Mouse (Mus musculus): Measurements from ENCODE around the gene Stk31. TPM values are rescaled to one million over a fixed set of nuclear protein-coding genes. Genes with fewer than 3 reads are reported as not detected.

The Stk31 gene
- total RNA-seq, 2 experiments from 2014 or later = 0.16 to 0.23 TPM

Other genes starting within 250 kb of the Stk31 start
- gene Igf2bp3, start 180.6 kb upstream of the Stk31 start, total RNA-seq (2021) = 1 to 10 TPM in 1 of 2 experiments, under 1 TPM in 1; 0.86 to 1.1 TPM
- gene Tra2a, start 131.6 kb upstream of the Stk31 start, total RNA-seq (2021) = 10 to 100 TPM; 15.8 to 18.1 TPM
- gene Ccdc126, start 76.3 kb upstream of the Stk31 start, total RNA-seq (2021) = 1 to 10 TPM; 2.3 to 2.5 TPM
- 1 to 10 TPM in 1 of 2 experiments, under 1 TPM in 1; 0.95 to 1.2 TPM for gene Fam221a, start 27.9 kb upstream of the Stk31 start, total RNA-seq (2021)